Mouse (Mus musculus) B cell, adult 62 days (primary cell): ENCODE data around the gene Gm10251. TPM values are rescaled to one million over a fixed set of nuclear protein-coding genes. Genes with fewer than 3 reads are reported as not detected.

Experiments
- total RNA-seq: library from RNA; stranded (reverse); gene quantifications from 4 replicates; pipeline ENCODE4 v1.2.4, GENCODE M21; 2023

Gene Gm10251
- total RNA-seq: not detected in 4 replicates

DNA sequence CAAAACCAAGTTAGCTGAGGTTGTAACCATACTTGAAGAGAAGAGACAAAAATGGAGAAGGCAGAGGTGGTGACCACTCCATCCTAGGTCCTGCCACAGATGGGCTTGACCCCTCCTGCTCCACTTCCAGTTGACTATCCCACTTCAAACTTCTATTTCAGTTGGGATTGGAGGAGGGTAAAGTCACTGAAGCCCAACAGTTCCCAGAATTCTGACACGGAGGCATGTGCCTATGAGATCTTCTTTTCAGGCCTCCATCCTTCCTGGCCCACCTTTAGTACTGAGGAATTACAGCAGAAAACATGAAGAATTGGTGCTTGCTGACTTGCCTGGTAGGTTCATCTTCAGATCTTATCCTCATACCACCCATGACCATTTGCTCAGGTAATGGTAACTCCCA is at the start of gene Gm10251:
Gene Gm10251, minus strand, starts transcription at position 101 of the 400 bp plus-strand sequence.

DNA sequence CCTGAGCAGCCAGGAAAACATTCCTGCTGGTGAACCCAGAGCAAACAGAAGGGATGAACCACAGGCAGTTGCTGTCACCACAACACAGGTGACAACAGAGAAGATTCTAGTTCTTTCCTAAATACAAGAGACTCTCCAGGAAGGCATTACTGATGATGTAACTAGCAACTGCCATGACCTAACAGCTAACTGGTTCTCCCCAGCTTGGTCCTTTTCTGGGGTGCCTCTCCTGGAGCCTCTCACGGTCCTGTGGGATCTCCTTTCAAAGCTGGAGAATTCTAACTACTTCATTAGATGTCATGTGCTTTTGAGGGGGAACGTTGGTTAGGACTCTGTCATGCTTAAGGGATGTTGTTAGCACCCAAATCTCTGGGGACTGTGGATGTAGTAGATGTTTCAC is 36.2 kb upstream of the Gm10251 start, which contains the start of gene Gm8050:
Gene Gm8050, minus strand, starts transcription at position 101 of the 400 bp plus-strand sequence.

DNA sequence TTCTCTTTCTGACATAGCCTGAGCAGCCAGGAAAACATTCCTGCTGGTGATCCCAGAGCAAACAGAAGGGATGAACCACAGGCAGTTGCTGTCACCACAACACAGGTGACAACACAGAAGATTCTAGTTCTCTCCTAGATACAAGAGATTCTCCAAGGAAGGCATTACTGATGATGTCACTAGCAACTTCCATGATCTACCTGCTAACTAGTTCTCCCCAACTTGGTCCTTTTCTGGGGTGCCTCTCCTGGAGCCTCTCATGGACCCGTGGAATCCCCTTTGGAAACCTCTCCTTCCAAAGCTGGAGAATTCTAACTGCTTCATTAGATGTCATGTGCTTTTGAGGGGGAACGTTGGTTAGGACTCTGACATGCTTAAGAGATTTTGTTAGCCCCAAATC is 61.7 kb downstream of the Gm10251 start, which contains the start of gene Gm3460:
Gene Gm3460, minus strand, starts transcription at position 101 of the 400 bp plus-strand sequence.

DNA sequence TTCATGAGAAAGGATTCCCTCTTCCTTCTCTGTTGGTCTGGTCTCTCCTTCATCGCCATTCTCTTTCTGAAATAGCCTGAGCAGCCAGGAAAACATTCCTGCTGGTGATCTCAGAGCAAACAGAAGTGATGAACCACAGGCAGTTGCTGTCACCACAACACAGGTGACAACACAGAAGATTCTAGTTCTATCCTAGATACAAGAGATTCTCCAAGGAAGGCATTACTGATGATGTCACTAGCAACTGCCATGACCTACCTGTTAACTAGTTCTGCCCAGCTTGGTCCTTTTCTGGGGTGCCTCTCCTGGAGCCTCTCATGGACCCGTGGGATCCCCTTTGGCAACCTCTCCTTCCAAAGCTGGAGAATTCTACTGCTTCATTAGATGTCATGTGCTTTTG is 93.5 kb downstream of the Gm10251 start, which contains the start of gene Gm3629:
Gene Gm3629, minus strand, starts transcription at position 101 of the 400 bp plus-strand sequence.

Other genes with a start within 250 kb of the Gm10251 start
- not detected in 4 replicates for gene Gm3594, start 239.6 kb downstream of the Gm10251 start, total RNA-seq
- gene Gm8356, start 146.9 kb downstream of the Gm10251 start, total RNA-seq: not detected in 4 replicates
- not detected in 4 replicates for gene Gm3629, start 93.6 kb downstream of the Gm10251 start, total RNA-seq
- not detected in 4 replicates for gene Gm3460, start 61.8 kb downstream of the Gm10251 start, total RNA-seq
- gene Gm8050, start 36.1 kb upstream of the Gm10251 start, total RNA-seq: not detected in 4 replicates
- gene Gm3636, start 58.2 kb upstream of the Gm10251 start, total RNA-seq: 0.60 to 1.8 TPM (median 1.2 TPM) in 3 of 4 replicates, not detected in the other
- not detected in 4 replicates for gene Gm8362, start 90.2 kb upstream of the Gm10251 start, total RNA-seq
- gene Gm3642, start 156.1 kb upstream of the Gm10251 start, total RNA-seq: not detected in 4 replicates
- gene Gm3667, start 205.8 kb upstream of the Gm10251 start, total RNA-seq: not detected in 4 replicates